Mouse (Mus musculus): ENCODE data around the gene Dhx34. TPM values are rescaled to one million over a fixed set of nuclear protein-coding genes. Genes with fewer than 3 reads are reported as not detected.
A peak's percentile ranks its signal among the peaks of the same experiment; 100 is the strongest.

Dhx34 gene
- polyA plus RNA-seq, 1 experiment from 2014 or later: 9.2 TPM

- Histone ChIP-seq H3K27me3 (replicated peaks; ENCODE audit: control insufficient read depth, insufficient read depth, low read length) (peaks cover 3% of the 10 kb centered on the region; the same call in 1 of the 2 replicates), H3K4me1 (ENCODE audit: control insufficient read depth, insufficient read depth, low read length) (no peaks in the 10 kb centered on the region), H3K4me2 (ENCODE audit: low read depth, low read length) (no peak overlapping the region), H3K9ac (ENCODE audit: low read depth, low read length) (no peak overlapping the region), H3K4me3 (ENCODE audit: low read depth, low read length) (no peak overlapping the region), H3K36me3 (ENCODE audit: control insufficient read depth, insufficient read depth, low read length) (no peaks in the 10 kb centered on the region), H3K27ac (replicated peaks; ENCODE audit: low read depth, low read length) (no peak overlapping the region), H3K9me3 (ENCODE audit: control insufficient read depth, low read length) (no peaks in the 10 kb centered on the region)
- DNase-seq (ENCODE audit: low spot score) (no peak), ATAC-seq (ENCODE audit: low read depth) (no peak)
- WGBS: 74% methylated on average over 9 of the region's 9 CpGs
Observed at GRCm38 (mm10) chr7:16150191-16151145, 71.4 kb downstream of the Dhx34 start.

- Histone ChIP-seq H3K4me3 (ENCODE audit: low read depth, low read length) (no peak overlapping the region), H3K4me2 (ENCODE audit: low read depth, low read length) (no peak overlapping the region), H3K27me3 (replicated peaks; ENCODE audit: control insufficient read depth, insufficient read depth, low read length) (peaks cover 3% of the 10 kb centered on the region; the same call in 1 of the 2 replicates), H3K36me3 (ENCODE audit: control insufficient read depth, insufficient read depth, low read length) (peaks cover 3% of the 10 kb centered on the region; the same call in 1 of the 2 replicates), H3K9ac (ENCODE audit: low read depth, low read length) (no peak overlapping the region), H3K9me3 (ENCODE audit: control insufficient read depth, low read length) (no peaks in the 10 kb centered on the region), H3K27ac (replicated peaks; ENCODE audit: low read depth, low read length) (no peak overlapping the region), H3K4me1 (ENCODE audit: control insufficient read depth, insufficient read depth, low read length) (no peaks in the 10 kb centered on the region)
- no peak for ATAC-seq (ENCODE audit: low read depth)
- DNase-seq (ENCODE audit: low spot score): no peak
- WGBS: 77% methylated on average over 5 of the region's 5 CpGs
Observed at GRCm38 (mm10) chr7:16149241-16149640, 72.6 kb downstream of the Dhx34 start.

- DNase-seq (ENCODE audit: low spot score): peak; percentile 43
- no peak; the same call in 1 of the 2 replicates for ATAC-seq (ENCODE audit: low read depth)
- H3K36me3 ChIP-seq (ENCODE audit: control insufficient read depth, insufficient read depth, low read length): peaks cover 3% of the 10 kb centered on the region; the same call in 1 of the 2 replicates
Observed at GRCm38 (mm10) chr7:16147643-16148042, 74.2 kb downstream of the Dhx34 start.

More at GRCm38 (mm10) chr7:16147643-16148042, 74.2 kb downstream of the Dhx34 start:
- 7% methylated on average over 15 of the region's 15 CpGs for WGBS
- Histone ChIP-seq H3K9me3 (ENCODE audit: control insufficient read depth, low read length) (no peaks in the 10 kb centered on the region), H3K27ac (replicated peaks; ENCODE audit: low read depth, low read length) (no peak overlapping the region), H3K27me3 (replicated peaks; ENCODE audit: control insufficient read depth, insufficient read depth, low read length) (peaks cover 3% of the 10 kb centered on the region; the same call in 1 of the 2 replicates), H3K9ac (ENCODE audit: low read depth, low read length) (no peak overlapping the region), H3K4me1 (ENCODE audit: control insufficient read depth, insufficient read depth, low read length) (no peaks in the 10 kb centered on the region), H3K4me3 (ENCODE audit: low read depth, low read length) (no peak overlapping the region), H3K4me2 (ENCODE audit: low read depth, low read length) (no peak overlapping the region)

Other genes with a start within 250 kb of the Dhx34 start
- 6.7 and 7.7 TPM in 2 replicates for gene Bicra, start 174.1 kb downstream of the Dhx34 start, polyA plus RNA-seq (2014; fragmentation: Nextera tagmentation; extraction: Ambion mirVana)
- 0.07 and 0.24 TPM in 2 replicates for gene Zfp541, start 160.2 kb downstream of the Dhx34 start, polyA plus RNA-seq (2014; fragmentation: Nextera tagmentation; extraction: Ambion mirVana)
- gene Napa, start 123.6 kb downstream of the Dhx34 start, polyA plus RNA-seq (2014; fragmentation: Nextera tagmentation; extraction: Ambion mirVana): 190 and 203 TPM in 2 replicates
- 24.1 and 27.8 TPM in 2 replicates for gene Kptn, start 102.1 kb downstream of the Dhx34 start, polyA plus RNA-seq (2014; fragmentation: Nextera tagmentation; extraction: Ambion mirVana)
- gene Slc8a2, start 92.2 kb downstream of the Dhx34 start, polyA plus RNA-seq (2014; fragmentation: Nextera tagmentation; extraction: Ambion mirVana): 0.28 and 0.29 TPM in 2 replicates
- gene Meis3, start 46.9 kb downstream of the Dhx34 start, polyA plus RNA-seq (2014; fragmentation: Nextera tagmentation; extraction: Ambion mirVana): 29.5 and 35.5 TPM in 2 replicates
- 0.09 TPM in 1 of 2 replicates, not detected in the other for gene C5ar2, start 22.1 kb upstream of the Dhx34 start, polyA plus RNA-seq (2014; fragmentation: Nextera tagmentation; extraction: Ambion mirVana)
- 4.1 and 4.4 TPM in 2 replicates for gene C5ar1, start 37.5 kb upstream of the Dhx34 start, polyA plus RNA-seq (2014; fragmentation: Nextera tagmentation; extraction: Ambion mirVana)
- gene Inafm1, start 51.6 kb upstream of the Dhx34 start, polyA plus RNA-seq (2014; fragmentation: Nextera tagmentation; extraction: Ambion mirVana): 21.1 and 23.4 TPM in 2 replicates
- 10.9 and 13.7 TPM in 2 replicates for gene Ccdc9, start 64.8 kb upstream of the Dhx34 start, polyA plus RNA-seq (2014; fragmentation: Nextera tagmentation; extraction: Ambion mirVana)
- 4.0 and 4.6 TPM in 2 replicates for gene Bbc3, start 86.4 kb upstream of the Dhx34 start, polyA plus RNA-seq (2014; fragmentation: Nextera tagmentation; extraction: Ambion mirVana)
- 232 and 287 TPM in 2 replicates for gene Sae1, start 165.8 kb upstream of the Dhx34 start, polyA plus RNA-seq (2014; fragmentation: Nextera tagmentation; extraction: Ambion mirVana)
- 12.1 and 13.3 TPM in 2 replicates for gene Zc3h4, start 178.9 kb upstream of the Dhx34 start, polyA plus RNA-seq (2014; fragmentation: Nextera tagmentation; extraction: Ambion mirVana)
- gene Tmem160, start 230.7 kb upstream of the Dhx34 start, polyA plus RNA-seq (2014; fragmentation: Nextera tagmentation; extraction: Ambion mirVana): 49.5 and 54.5 TPM in 2 replicates